Mouse (Mus musculus): ENCODE measurements around the gene Wdr83.

The Wdr83 gene

DNA sequence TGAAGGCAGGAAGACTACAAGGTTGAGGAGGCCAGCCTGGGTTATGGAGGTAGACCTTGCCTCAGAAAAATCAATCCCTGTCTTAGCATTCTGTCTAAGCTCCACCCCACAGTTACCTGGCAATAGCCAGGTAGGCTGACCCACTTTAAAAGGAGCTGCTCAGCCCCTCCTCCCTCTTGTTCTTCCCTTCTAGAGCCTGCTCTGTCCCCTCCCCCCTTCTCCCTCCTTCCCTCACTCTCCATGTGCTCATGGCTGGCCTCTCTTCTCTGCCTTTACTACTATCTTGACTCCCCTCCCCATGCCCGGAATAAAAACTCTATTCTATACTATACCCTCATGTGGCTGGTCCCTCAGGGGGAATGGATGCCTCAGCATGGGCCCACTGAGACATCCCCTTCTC lies 47.2 kb downstream of the Wdr83 start:
- no peak for DNase-seq

DNA sequence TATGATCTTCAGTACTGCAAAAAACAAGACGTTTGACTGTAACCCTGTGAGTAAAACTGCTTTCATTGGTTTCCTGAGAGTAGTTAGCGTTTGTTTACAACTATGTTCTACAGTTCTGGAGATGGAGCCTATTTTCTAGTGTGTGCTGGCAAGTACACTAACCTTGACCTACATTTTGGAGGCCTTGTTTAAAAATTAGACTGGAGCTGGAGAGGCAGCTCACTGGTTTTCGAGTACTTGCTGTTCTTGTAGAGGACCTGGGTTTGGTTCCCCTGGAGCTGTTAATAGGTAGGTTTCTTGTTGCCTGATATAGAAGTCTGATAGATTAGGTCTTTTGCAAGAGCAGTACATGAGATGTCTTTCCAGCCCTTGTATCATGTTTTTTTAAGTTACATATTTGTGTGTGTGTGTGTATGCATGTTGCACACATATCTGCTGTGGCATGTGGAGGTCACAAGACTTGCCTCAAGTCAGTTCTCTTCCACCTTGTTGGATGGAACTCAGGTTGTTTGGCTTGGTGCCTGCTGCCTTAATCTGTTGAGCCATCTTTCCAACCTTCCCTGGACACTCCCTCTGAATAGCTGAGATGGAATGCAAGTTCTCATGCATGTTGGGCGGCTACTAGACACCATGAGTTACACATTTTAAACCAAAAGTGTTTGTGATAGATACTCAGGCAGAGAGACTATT lies 48.3 kb downstream of the Wdr83 start:
- no peak for DNase-seq

DNA sequence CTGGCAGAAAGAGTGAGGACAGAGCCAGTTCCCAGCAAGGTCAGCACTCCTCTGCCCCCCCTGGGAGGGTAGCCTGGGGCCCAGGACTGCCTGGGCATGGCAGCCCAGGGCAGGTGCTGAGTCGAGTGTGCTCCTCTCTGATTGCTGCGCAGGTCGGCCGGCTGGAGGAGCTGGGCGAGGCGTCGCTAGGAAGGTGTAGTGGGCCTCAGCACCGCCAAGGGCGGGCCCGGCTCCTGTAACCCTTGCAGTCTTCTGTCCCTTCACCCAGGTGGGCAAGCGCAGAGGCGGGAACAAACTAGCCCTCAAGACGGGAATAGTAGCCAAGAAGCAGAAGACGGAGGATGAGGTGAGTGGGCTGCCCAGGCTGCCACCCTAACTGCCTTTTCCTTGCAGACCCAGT lies 51.8 kb downstream of the Wdr83 start:
- DNase-seq, result no peak

DNA sequence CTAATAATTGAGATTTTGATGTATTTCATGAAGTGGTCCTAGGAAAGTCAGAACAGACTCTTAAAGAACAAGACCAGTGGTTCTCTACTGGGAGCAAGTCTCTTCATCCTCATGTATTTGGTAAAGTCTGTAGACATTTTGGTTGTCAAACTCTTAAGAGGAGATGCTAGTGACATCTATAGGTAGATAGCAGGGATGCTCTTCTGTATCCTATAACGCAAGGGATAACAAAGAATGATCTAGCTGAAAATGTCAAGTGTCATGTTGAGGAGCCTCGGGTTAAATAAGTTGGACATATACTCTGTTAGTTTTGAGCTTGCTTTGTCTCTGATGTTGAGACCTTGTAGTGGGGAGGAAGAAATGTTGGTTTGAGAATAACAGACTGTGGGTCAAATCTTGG lies 53.2 kb downstream of the Wdr83 start:
- no peak for DNase-seq

DNA sequence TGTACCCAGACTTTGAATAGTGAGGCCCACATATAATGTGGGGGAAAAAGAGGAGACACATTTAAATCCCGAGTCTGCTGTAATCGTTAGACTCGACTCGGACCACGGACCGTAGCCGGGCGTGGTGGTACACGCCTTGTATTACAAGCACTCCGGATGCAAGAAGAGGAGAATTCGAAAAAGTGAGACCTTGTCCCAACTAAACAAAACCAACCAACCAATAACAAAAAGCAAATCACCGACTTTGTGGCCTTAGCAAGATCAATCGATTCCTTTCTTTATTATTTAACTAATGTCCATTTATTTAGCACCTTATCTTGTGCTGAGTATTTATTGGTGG lies 53.6 kb downstream of the Wdr83 start:
- DNase-seq, result peak; percentile 36

DNA sequence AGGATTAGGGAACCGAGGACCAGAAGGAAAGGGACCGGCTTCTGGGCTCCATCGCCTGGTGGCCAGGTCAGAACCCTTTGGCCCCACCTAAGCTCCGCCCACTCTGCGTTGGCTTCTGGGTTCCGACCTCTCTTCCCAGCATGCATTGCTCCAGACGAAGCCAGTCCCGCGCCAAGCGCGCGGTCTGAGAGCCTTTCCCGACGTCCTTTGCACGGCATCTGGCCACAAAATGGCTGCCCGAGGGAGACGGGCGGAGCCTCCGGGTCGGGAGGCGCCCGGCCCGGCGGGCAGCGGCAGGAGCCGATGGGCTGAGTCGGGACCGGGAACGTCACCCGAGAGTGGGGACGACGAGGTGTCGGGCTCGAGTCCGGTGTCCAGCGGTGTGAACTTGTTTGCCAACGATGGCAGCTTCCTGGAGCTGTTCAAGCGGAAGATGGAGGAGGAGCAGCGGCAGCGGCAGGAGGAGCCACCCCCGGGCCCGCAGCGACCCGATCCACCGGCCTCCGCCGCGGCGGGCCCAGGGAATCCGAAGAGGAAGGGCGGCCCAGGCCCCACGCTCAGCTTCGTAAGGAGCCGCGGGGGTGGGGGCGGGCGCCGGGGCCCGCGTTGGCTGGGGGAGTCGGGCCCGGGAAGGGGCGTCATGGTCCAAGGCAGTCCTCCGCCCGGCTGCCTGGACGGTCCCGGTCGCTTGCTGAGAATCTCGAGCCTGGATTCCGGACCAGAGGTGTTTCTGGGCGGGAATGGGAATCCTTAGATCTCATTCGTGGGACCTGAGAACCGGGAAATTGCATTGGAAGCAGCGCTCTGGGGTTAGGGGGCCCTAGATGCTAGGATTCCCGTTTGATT lies 54.2 kb downstream of the Wdr83 start, which contains the start of gene Trir:
Trir (plus strand) TSS at position 154 of the 846 bp plus-strand sequence.
- DNase-seq, result peak; percentile 99

DNA sequence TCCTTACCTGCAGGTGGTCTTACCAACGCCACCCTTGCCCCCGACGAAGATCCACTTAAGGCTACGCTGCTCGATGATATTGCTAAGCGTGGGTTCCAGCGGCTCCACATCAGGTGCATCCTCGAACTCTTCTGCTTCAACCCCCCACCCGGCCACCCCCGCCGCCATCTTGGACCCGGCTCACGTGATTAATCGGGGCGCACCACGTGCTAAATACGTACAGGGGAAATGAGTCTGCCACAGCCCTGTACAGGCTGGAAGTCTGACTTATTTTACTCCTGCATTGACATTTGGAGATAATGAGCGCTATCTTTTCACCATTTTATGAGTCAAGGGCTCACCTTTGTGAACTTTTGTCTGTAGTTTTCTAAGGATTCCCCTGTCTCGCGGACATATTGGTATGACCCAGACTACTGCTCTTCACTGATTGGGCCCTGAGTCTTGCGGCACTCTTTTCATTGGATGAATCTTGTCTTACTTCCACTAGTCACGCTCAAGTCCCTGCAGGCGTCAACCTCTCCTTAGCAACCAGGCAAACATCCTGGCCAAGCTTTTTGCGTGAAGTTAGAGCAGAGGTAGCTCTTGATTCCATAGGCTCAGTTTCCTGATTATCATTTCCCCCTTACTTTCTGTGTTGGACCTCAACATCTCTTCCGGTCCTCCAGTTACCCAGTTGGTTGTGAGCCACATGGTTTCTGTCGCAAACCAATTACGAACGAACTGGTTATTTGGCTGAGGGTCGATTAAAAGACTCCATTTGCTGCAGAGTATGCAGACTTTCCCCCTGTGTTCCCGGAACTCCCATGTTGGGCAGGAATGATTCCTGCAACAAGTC lies 55.8 kb downstream of the Wdr83 start, which contains the start of gene Asna1:
Asna1 (minus strand) TSS at position 184 of the 835 bp plus-strand sequence.
- peak; percentile 95 for DNase-seq
